Mouse (Mus musculus) liver, embryonic 16.5 days (tissue): ENCODE measurements around the gene Mindy3. TPM values are rescaled to one million over a fixed set of nuclear protein-coding genes. Genes with fewer than 3 reads are reported as not detected.
A peak's percentile ranks its signal among the peaks of the same experiment; 100 is the strongest.

Source experiments
- ATAC-seq: fragments of 200-750 bp; cut with Nextera tagmentation; 2 replicates; pipeline ENCODE4 v1.8.0; 2017; ENCODE audit warnings: low read depth, mild to moderate bottlenecking, moderate number of reproducible peaks, moderate library complexity
- H3K27ac ChIP-seq: fragments of 300-500 bp; sonication (generic); 2 replicates; pipeline ENCODE4 v1.5.1; 2014; ENCODE audit warnings: mild to moderate bottlenecking, low read length
- H3K27me3 ChIP-seq: fragments of 300-500 bp; sonication (generic); 2 replicates; pipeline ENCODE4 v1.6.1; 2014; ENCODE audit warnings: low read depth, low read length, mixed read lengths; ENCODE audit not compliant: control insufficient read depth, insufficient read depth
- H3K36me3 ChIP-seq: fragments of 300-500 bp; sonication (generic); 2 replicates; pipeline ENCODE4 v1.6.1; 2014; ENCODE audit warnings: mild to moderate bottlenecking; ENCODE audit not compliant: control insufficient read depth, insufficient read depth
- H3K4me1 ChIP-seq: fragments of 300-500 bp; sonication (generic); 2 replicates; pipeline ENCODE4 v1.6.1; 2014; ENCODE audit warnings: low read depth, low read length, mixed read lengths; ENCODE audit not compliant: control insufficient read depth
- H3K4me2 ChIP-seq: fragments of 300-500 bp; sonication (generic); 2 replicates; pipeline ENCODE4 v1.6.1; 2014; ENCODE audit warnings: low read depth, low read length, mixed read lengths
- H3K4me3 ChIP-seq: fragments of 300-500 bp; sonication (generic); 2 replicates; pipeline ENCODE4 v1.5.1; 2014; ENCODE audit warnings: low read depth, mild to moderate bottlenecking, low read length
- H3K9ac ChIP-seq: fragments of 300-500 bp; sonication (generic); 2 replicates; pipeline ENCODE4 v1.6.1; 2014; ENCODE audit warnings: low read depth, low read length
- H3K9me3 ChIP-seq: fragments of 300-500 bp; sonication (generic); replicated peaks from 2 replicates; pipeline ENCODE4 v1.6.1; 2016; ENCODE audit warnings: low read length; ENCODE audit not compliant: control insufficient read depth
- WGBS: fragments of 180-500 bp; shearing (Covaris S2); extraction: QIAGEN DNeasy Blood & Tissue Kit; methylation state at CpG from one replicate; pipeline ENCODE4 v1.1.7; 2014; ENCODE audit not compliant: insufficient replicate concordance; 5-methylcytosine and 5-hydroxymethylcytosine counted together
- polyA plus RNA-seq: library from polyadenylated mRNA; unstranded; fragments of >200 nt; fragmentation: Nextera tagmentation; extraction: Ambion mirVana; gene quantifications from 2 replicates; pipeline ENCODE4 v1.2.1, GENCODE M21; 2015

Gene Mindy3
- polyA plus RNA-seq, 1 experiment from 2014 or later = 10.8 TPM

- Histone ChIP-seq H3K27me3 (no peaks in the 10 kb centered on the region), H3K27ac (no peak overlapping the region), H3K4me1 (no peaks in the 10 kb centered on the region), H3K9ac (no peak overlapping the region), H3K9me3 (no peaks in the 10 kb centered on the region), H3K4me3 (no peak overlapping the region), H3K4me2 (no peak overlapping the region), H3K36me3 (peaks cover 8% of the 10 kb centered on the region)
- 77% methylated on average over 1 of the region's 1 CpGs for WGBS
- ATAC-seq = no peak
Measured at GRCm38 (mm10) chr2:12384389-12384788, 34.9 kb downstream of the Mindy3 start.

- no peaks in the 10 kb centered on the region for H3K27me3 ChIP-seq
- WGBS = 52% methylated on average over 4 of the region's 4 CpGs
- peaks cover 7% of the 10 kb centered on the region for H3K4me1 ChIP-seq
- ATAC-seq = peak; percentile 16; the same call in 1 of the 2 replicates
- no peaks in the 10 kb centered on the region for H3K9me3 ChIP-seq
- no peak overlapping the region for H3K9ac ChIP-seq
- no peak overlapping the region for H3K4me3 ChIP-seq
- peaks cover 8% of the 10 kb centered on the region for H3K36me3 ChIP-seq
- H3K27ac ChIP-seq = no peak overlapping the region
- no peak overlapping the region for H3K4me2 ChIP-seq
Measured at GRCm38 (mm10) chr2:12382650-12383049, 36.6 kb downstream of the Mindy3 start.

GRCm38 (mm10) chr2:12380233-12380632 lies 39.0 kb downstream of the Mindy3 start:
- H3K4me1 ChIP-seq = peaks cover 7% of the 10 kb centered on the region
- no peak; the same call in 1 of the 2 replicates for ATAC-seq
- H3K9ac ChIP-seq = no peak overlapping the region
- 68% methylated on average over 2 of the region's 2 CpGs for whole genome bisulfite sequencing
- no peaks in the 10 kb centered on the region for H3K9me3 ChIP-seq
- H3K27me3 ChIP-seq = no peaks in the 10 kb centered on the region
- H3K36me3 ChIP-seq = peaks cover 3% of the 10 kb centered on the region
- no peak overlapping the region for H3K4me3 ChIP-seq
- H3K27ac ChIP-seq = no peak overlapping the region
- no peak overlapping the region for H3K4me2 ChIP-seq

- H3K27me3 ChIP-seq = no peaks in the 10 kb centered on the region
- H3K4me3 ChIP-seq = no peak overlapping the region
- 33% methylated on average over 5 of the region's 5 CpGs for WGBS
- ATAC-seq = peak; percentile 43
- H3K27ac ChIP-seq = peak overlapping the region; percentile 48
- H3K9ac ChIP-seq = no peak overlapping the region
- H3K36me3 ChIP-seq = no peaks in the 10 kb centered on the region; the same call in 1 of the 2 replicates
- H3K9me3 ChIP-seq = no peaks in the 10 kb centered on the region
- 0 out of 2 replicates have a peak overlapping the region, but pooled peaks have one; percentile 6 for H3K4me2 ChIP-seq
- H3K4me1 ChIP-seq = peaks cover 10% of the 10 kb centered on the region
Measured at GRCm38 (mm10) chr2:12378591-12378990, 40.7 kb downstream of the Mindy3 start.

GRCm38 (mm10) chr2:12377024-12377423 lies 42.2 kb downstream of the Mindy3 start:
- Histone ChIP-seq H3K27me3 (no peaks in the 10 kb centered on the region), H3K4me1 (peaks cover 17% of the 10 kb centered on the region), H3K27ac (no peak overlapping the region), H3K4me2 (no peak overlapping the region), H3K4me3 (no peak overlapping the region), H3K9ac (no peak overlapping the region), H3K9me3 (no peaks in the 10 kb centered on the region), H3K36me3 (no peaks in the 10 kb centered on the region; the same call in 1 of the 2 replicates)
- 79% methylated on average over 1 of the region's 1 CpGs for WGBS
- ATAC-seq = no peak

- Histone ChIP-seq H3K27ac (peak overlapping the region; percentile 59), H3K4me3 (no peak overlapping the region), H3K4me2 (peak overlapping the region; percentile 32), H3K4me1 (peaks cover 19% of the 10 kb centered on the region), H3K9ac (no peak overlapping the region; the same call in 1 of the 2 replicates), H3K9me3 (no peaks in the 10 kb centered on the region), H3K36me3 (no peaks in the 10 kb centered on the region; the same call in 1 of the 2 replicates), H3K27me3 (no peaks in the 10 kb centered on the region)
- ATAC-seq = peak; percentile 89
- 24% methylated on average over 2 of the region's 2 CpGs for WGBS
Measured at GRCm38 (mm10) chr2:12372883-12373282, 46.4 kb downstream of the Mindy3 start.

GRCm38 (mm10) chr2:12371401-12371800 lies 47.9 kb downstream of the Mindy3 start:
- Histone ChIP-seq H3K9ac (no peak overlapping the region), H3K4me1 (peaks cover 23% of the 10 kb centered on the region), H3K4me2 (no peak overlapping the region), H3K27me3 (no peaks in the 10 kb centered on the region), H3K36me3 (no peaks in the 10 kb centered on the region), H3K27ac (no peak overlapping the region), H3K4me3 (no peak overlapping the region), H3K9me3 (no peaks in the 10 kb centered on the region)
- ATAC-seq = no peak
- WGBS = 89% methylated on average over 4 of the region's 4 CpGs

- no peak overlapping the region for H3K27ac ChIP-seq
- 24% methylated on average over 2 of the region's 2 CpGs for WGBS
- H3K36me3 ChIP-seq = no peaks in the 10 kb centered on the region; the same call in 1 of the 2 replicates
- H3K4me2 ChIP-seq = no peak overlapping the region
- no peaks in the 10 kb centered on the region for H3K27me3 ChIP-seq
- H3K9me3 ChIP-seq = no peaks in the 10 kb centered on the region
- ATAC-seq = peak; percentile 80
- no peak overlapping the region for H3K9ac ChIP-seq
- no peak overlapping the region for H3K4me3 ChIP-seq
- peaks cover 20% of the 10 kb centered on the region for H3K4me1 ChIP-seq
Measured at GRCm38 (mm10) chr2:12368451-12368850, 50.8 kb downstream of the Mindy3 start.

GRCm38 (mm10) chr2:12368016-12368415 lies 51.3 kb downstream of the Mindy3 start:
- ATAC-seq = peak; percentile 42; the same call in 1 of the 2 replicates
- Histone ChIP-seq H3K27ac (no peak overlapping the region), H3K4me3 (no peak overlapping the region), H3K27me3 (no peaks in the 10 kb centered on the region), H3K36me3 (no peaks in the 10 kb centered on the region; the same call in 1 of the 2 replicates), H3K9me3 (no peaks in the 10 kb centered on the region), H3K4me1 (peaks cover 19% of the 10 kb centered on the region), H3K4me2 (no peak overlapping the region), H3K9ac (no peak overlapping the region)
- WGBS = 23% methylated on average over 1 of the region's 1 CpGs
